Comparison of ENCODE assay signal across 8 mouse cellular contexts in genomic region chr10:60277207-60278005, GRCm38 (mm10). TPM values are rescaled to one million over a fixed set of nuclear protein-coding genes. Genes with fewer than 3 reads are reported as not detected.
DNase-seq lines count a peak whose midpoint lies in the region; ATAC-seq and TF ChIP-seq lines count a peak whose summit lies in the region.

TSS of gene Psap (plus strand) at chr10:60277627.

- peak; percentile 93 for DNase-seq in 416B (ENCODE audit: low read depth)
- peak; percentile 94 to 95 for DNase-seq in heart, adult 9 months (ENCODE audit: low spot score in 2 of 2)
- peak; percentile 89 to 94 for DNase-seq in monocyte, adult 2 months (ENCODE audit: low read depth in 1 of 2, low spot score in 2 of 2)
- peak; percentile 93 to 95 for DNase-seq in spleen, postnatal 36 days (ENCODE audit: low spot score in 2 of 2)

- H3K4me3 ChIP-seq in bone marrow, adult 2 months (replicated peaks; ENCODE audit: control insufficient read depth, low read depth, low read length): peak within 1 kb of the TSS; percentile 92
- peak within 1 kb of the TSS; percentile 70 for H3K4me3 ChIP-seq in embryonic facial prominence, embryonic 15.5 days (replicated peaks)
- peak within 1 kb of the TSS; percentile 87 for H3K4me3 ChIP-seq in kidney, embryonic 14.5 days (ENCODE audit: low read length)
- H3K4me3 ChIP-seq in limb, embryonic 15.5 days: peak within 1 kb of the TSS; percentile 83

- H3K9me3 ChIP-seq in embryonic facial prominence, embryonic 15.5 days (replicated peaks): no peaks in the 10 kb centered on the region
- no peaks in the 10 kb centered on the region for H3K9me3 ChIP-seq in kidney, embryonic 14.5 days (ENCODE audit: control insufficient read depth, low read length)
- no peaks in the 10 kb centered on the region for H3K9me3 ChIP-seq in limb, embryonic 15.5 days

- peak within 1 kb of the TSS; percentile 62 for H3K4me2 ChIP-seq in embryonic facial prominence, embryonic 15.5 days (replicated peaks)
- H3K4me2 ChIP-seq in kidney, embryonic 14.5 days (replicated peaks; ENCODE audit: low read depth, low read length): peak within 1 kb of the TSS; percentile 90
- peak within 1 kb of the TSS; percentile 85 for H3K4me2 ChIP-seq in limb, embryonic 15.5 days

- H3K27ac ChIP-seq in bone marrow, adult 2 months (ENCODE audit: control insufficient read depth, insufficient read depth, low read depth, low read length, poor library complexity): peak within 1 kb of the TSS; percentile 93
- peak within 1 kb of the TSS; percentile 85 for H3K27ac ChIP-seq in embryonic facial prominence, embryonic 15.5 days (replicated peaks)
- H3K27ac ChIP-seq in kidney, embryonic 14.5 days (ENCODE audit: low read depth, low read length): peak within 1 kb of the TSS; percentile 51; the same call in 1 of the 2 replicates
- peak within 1 kb of the TSS; percentile 88 for H3K27ac ChIP-seq in limb, embryonic 15.5 days

- H3K4me1 ChIP-seq in bone marrow, adult 2 months (ENCODE audit: control insufficient read depth, insufficient read depth, low read length): peaks cover 14% of the 10 kb centered on the region
- peaks cover 52% of the 10 kb centered on the region for H3K4me1 ChIP-seq in embryonic facial prominence, embryonic 15.5 days
- H3K4me1 ChIP-seq in kidney, embryonic 14.5 days (ENCODE audit: control insufficient read depth, insufficient read depth, low read length): peaks cover 18% of the 10 kb centered on the region; the same call in 1 of the 2 replicates
- H3K4me1 ChIP-seq in limb, embryonic 15.5 days: peaks cover 45% of the 10 kb centered on the region

- H3K36me3 ChIP-seq in embryonic facial prominence, embryonic 15.5 days: no peaks in the 10 kb centered on the region
- H3K36me3 ChIP-seq in kidney, embryonic 14.5 days (ENCODE audit: control insufficient read depth, insufficient read depth, low read length): 0 out of 2 replicates have a peak, but pooled peaks cover 1% of the 10 kb centered on the region
- no peaks in the 10 kb centered on the region for H3K36me3 ChIP-seq in limb, embryonic 15.5 days

- TF ChIP-seq CTCF in bone marrow, adult 2 months (IDR thresholded peaks at IDR 0.05; ENCODE audit: control insufficient read depth, insufficient read depth, low read length): no peak

- TF ChIP-seq POLR2A in bone marrow, adult 2 months (IDR thresholded peaks at IDR 0.05; ENCODE audit: borderline replicate concordance, control insufficient read depth, low read depth, low read length): peak; percentile 98

- no peaks in the 10 kb centered on the region for H3K27me3 ChIP-seq in embryonic facial prominence, embryonic 15.5 days
- no peaks in the 10 kb centered on the region for H3K27me3 ChIP-seq in kidney, embryonic 14.5 days (ENCODE audit: control insufficient read depth, insufficient read depth, low read length)
- no peaks in the 10 kb centered on the region for H3K27me3 ChIP-seq in limb, embryonic 15.5 days

- ATAC-seq in embryonic facial prominence, embryonic 15.5 days (ENCODE audit: insufficient number of reproducible peaks, low FRiP score, low TSS enrichment, low read depth): peak; percentile 89
- peak; percentile 91 for ATAC-seq in kidney, embryonic 14.5 days (ENCODE audit: low FRiP score, low TSS enrichment)
- ATAC-seq in limb, embryonic 15.5 days (ENCODE audit: insufficient number of reproducible peaks, low FRiP score, low TSS enrichment, low read depth): peak; percentile 87

- 2% methylated on average over 54 of the region's 54 CpGs for WGBS in bone marrow, adult 2 months
- 3% methylated on average over 54 of the region's 54 CpGs for WGBS in embryonic facial prominence, embryonic 15.5 days
- 3% methylated on average over 54 of the region's 54 CpGs for WGBS in kidney, embryonic 14.5 days
- WGBS in limb, embryonic 15.5 days: 2% methylated on average over 54 of the region's 54 CpGs

- H3K9ac ChIP-seq in embryonic facial prominence, embryonic 15.5 days: peak within 1 kb of the TSS; percentile 74
- H3K9ac ChIP-seq in kidney, embryonic 14.5 days (ENCODE audit: low read depth, low read length): peak within 1 kb of the TSS; percentile 84
- peak within 1 kb of the TSS; percentile 89 for H3K9ac ChIP-seq in limb, embryonic 15.5 days

RNA-seq across cellular contexts. Expression of gene Psap, which starts in this region (rescaled TPM):
- 271 and 453 TPM in 2 replicates for polyA plus RNA-seq in bone marrow, adult 2 months (2011; ENCODE audit: insufficient read depth, insufficient read length, low replicate concordance, missing spikeins)
- 165 and 167 TPM in 2 replicates for polyA plus RNA-seq in embryonic facial prominence, embryonic 15.5 days (2015; fragmentation: Nextera tagmentation; extraction: Ambion mirVana)
- 69.5 and 122 TPM in 2 replicates for polyA plus RNA-seq in kidney, embryonic 14.5 days (2014; fragmentation: Nextera tagmentation; extraction: Ambion mirVana)
- polyA plus RNA-seq in limb, embryonic 15.5 days (2015; fragmentation: Nextera tagmentation; extraction: Ambion mirVana): 177 and 226 TPM in 2 replicates

Comparison
In these comparisons a context has a peak if more than half of its experiments do, and no peak if none do; other contexts are left out.
1. Peak in every context shown above with its lines: DNase-seq, ATAC-seq, H3K4me3 ChIP-seq and H3K27ac ChIP-seq.